Mouse (Mus musculus) mammary gland, adult 2 months (tissue): Measurements from ENCODE around the gene Tfap2a. TPM values are rescaled to one million over a fixed set of nuclear protein-coding genes. Genes with fewer than 3 reads are reported as not detected.

Experiments
- polyA plus RNA-seq: library from polyadenylated mRNA; depleted of rRNA; stranded (reverse); fragments of >200 nt; gene quantifications from 2 replicates; pipeline ENCODE4 v1.2.3, GENCODE M21; 2012; ENCODE audit warnings: low replicate concordance; rRNA removed

The Tfap2a gene
- polyA plus RNA-seq = 8.2 and 20.6 TPM in 2 replicates

GRCm38 (mm10) chr13:40738196-40738880 lies at the start of gene Tfap2a:
Tfap2a (minus strand) TSS chr13:40738376.

Other genes with a start within 250 kb of the Tfap2a start
- gene Gcnt2, start 121.4 kb upstream of the Tfap2a start, polyA plus RNA-seq = 3.2 and 5.3 TPM in 2 replicates